Mouse (Mus musculus): ENCODE measurements around the gene Gm973. TPM values are rescaled to one million over a fixed set of nuclear protein-coding genes. Genes with fewer than 3 reads are reported as not detected.
"Not testable (repeated sequence)": the region's sequence is repeated elsewhere in the genome, so short reads cannot be mapped to it uniquely, and the experiment has no call there.

Gm973 gene
- total RNA-seq, 2 experiments from 2014 or later, result 0.29 to 0.79 TPM

DNA sequence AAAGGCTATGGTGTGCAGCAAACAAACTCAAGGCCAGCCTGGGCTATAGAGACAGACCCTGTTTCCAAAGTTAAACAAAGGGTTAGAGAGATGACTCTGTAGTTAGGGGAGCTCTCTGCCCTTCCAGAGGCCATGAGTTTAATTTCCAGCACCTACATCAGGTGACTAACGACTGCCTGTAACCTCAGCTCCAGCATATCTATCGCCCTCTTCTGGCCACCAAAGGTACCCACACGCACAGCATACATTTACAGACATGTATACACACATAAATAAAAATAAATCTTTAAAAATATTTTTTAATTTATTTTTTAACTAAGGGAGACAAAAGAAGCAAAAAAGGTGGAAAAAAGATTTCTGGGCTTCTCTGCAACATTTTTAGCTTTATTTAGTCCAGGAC is 94.9 kb downstream of the Gm973 start:
- intact Hi-C loops (cut with DNase I), result no loop called here

GRCm38 (mm10) chr1:59613795-59614194 is 97.7 kb downstream of the Gm973 start:
- DNase-seq, result peak; percentile 40 to 73
- intact Hi-C loops (cut with DNase I), result no loop called here

More for the DNA sequence above, 94.9 kb downstream of the Gm973 start:
- no peak for DNase-seq

DNA sequence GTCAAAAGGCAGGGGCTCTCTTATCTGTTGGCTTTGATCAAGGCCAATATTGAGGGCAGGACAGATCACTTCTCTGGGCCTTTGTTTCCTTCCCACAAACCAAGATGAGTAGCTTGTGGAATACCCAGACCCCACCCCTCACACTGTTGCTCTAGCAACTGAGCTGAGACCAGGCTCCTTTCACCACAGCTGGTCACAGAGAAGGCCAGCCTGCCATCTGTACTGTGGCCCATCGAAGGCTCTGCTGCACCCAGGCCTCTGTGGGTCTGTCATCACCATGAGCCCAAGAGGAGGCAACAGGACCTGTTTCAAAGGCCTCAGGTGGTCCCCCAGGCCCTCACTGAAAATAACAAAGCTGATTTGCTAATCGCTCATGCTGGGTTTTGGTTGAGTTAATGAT is 99.0 kb downstream of the Gm973 start:
- intact Hi-C loops (cut with DNase I), result no loop called here
- DNase-seq, result no peak

GRCm38 (mm10) chr1:59619201-59619600 is 103.1 kb downstream of the Gm973 start:
- intact Hi-C loops (cut with DNase I), result no loop called here
- DNase-seq, result no peak

- intact Hi-C loops (cut with DNase I), result loop anchor here (2.0 kb wide), 3 partner anchors 141 to 377 kb away; partner anchors contain the start of gene Fzd7
- peak; percentile 68 to 82 for DNase-seq
Measured at GRCm38 (mm10) chr1:59623325-59624017, 107.4 kb downstream of the Gm973 start.

DNA sequence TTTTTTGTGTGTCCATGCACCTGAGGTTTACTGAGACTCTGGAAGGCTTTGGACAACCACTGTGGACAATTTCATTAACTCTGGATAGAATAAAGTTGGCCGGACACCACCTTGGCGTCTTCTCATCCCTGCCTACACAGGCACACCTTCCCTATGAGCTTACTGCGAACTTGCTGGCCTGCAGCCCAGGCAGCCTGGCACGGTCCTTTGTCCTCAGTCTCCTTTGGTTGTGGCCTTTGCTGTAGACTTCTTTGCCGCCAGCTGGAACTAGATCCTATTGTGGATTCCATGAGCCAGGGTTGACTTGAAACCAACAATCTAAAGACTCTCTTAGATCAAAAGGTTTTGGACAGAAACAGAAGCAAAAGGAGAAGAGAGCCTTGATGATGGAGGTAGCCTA is 109.3 kb downstream of the Gm973 start:
- intact Hi-C loops (cut with DNase I), result no loop called here
- peak; percentile 49 to 54 for DNase-seq

DNA sequence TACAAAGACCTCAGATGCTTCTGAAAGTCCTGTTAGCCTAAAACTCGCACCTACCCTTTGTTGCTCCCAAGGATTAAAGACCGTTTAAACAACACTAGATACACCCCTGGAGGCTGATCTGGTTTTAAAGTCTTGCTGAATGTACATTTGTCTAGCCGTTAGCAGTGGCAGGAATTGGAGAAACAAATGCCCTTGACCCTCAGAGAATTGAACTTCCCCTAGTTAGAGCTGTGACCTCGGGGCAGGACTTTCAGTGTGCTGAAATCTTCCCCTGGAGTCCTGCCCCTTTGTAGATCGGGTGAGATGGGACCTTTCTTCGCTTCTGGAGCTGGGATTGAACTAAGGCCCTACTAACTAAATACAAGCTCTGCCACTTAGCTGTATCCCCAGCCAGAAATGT is 113.1 kb downstream of the Gm973 start:
- no peak for DNase-seq
- intact Hi-C loops (cut with DNase I), result no loop called here

- DNase-seq; intact Hi-C loops (cut with DNase I): not testable (repeated sequence)
Measured at GRCm38 (mm10) chr1:59630356-59630755, 114.3 kb downstream of the Gm973 start.

GRCm38 (mm10) chr1:59631986-59632659 is 116.1 kb downstream of the Gm973 start:
- intact Hi-C loops (cut with DNase I), result no loop called here
- DNase-seq, result no peak

- intact Hi-C loops (cut with DNase I), result no loop called here
- no peak for DNase-seq
Measured at GRCm38 (mm10) chr1:59633056-59633455, 117.0 kb downstream of the Gm973 start.

DNA sequence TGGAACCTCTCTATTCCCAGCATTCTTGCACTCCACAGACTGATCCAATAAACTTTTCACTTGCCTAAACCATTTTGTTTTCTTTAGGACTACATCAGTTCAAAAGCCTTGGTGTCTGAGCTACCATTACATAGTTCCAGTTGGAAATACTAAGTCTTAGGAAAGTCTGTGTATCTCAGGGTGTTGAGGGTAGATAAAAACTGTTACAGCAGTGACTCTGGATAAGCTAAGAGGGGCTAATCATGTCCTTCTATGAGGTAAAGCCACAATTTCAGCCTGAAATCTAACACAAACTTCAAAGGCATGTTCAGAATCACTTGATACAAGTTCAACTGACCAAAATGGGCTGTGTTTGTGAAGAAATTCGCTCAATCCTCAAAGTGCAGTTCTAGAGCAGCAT is 120.3 kb downstream of the Gm973 start:
- no peak for DNase-seq
- intact Hi-C loops (cut with DNase I), result no loop called here

- DNase-seq, result no peak
- intact Hi-C loops (cut with DNase I), result no loop called here
Measured at GRCm38 (mm10) chr1:59638371-59638770, 122.3 kb downstream of the Gm973 start.

DNA sequence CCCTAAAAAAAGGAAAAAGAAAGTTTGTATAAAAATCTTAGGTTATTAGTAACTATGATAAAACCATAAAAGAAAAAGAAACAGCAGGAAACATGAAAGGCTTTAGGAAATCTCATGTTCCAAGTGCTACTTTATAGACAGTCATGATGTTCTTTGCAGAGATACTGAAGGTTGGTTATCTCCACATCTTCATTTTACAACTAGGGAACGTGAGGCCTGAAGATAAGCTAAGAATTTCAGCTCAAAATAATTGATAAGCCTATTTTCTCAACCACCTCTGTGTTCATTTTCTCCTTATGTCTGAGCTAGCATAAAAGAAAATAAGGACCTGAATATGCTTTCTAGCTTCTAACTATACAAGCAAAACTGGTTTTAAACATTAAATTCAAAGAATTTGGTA is 126.4 kb downstream of the Gm973 start:
- intact Hi-C loops (cut with DNase I), result no loop called here
- DNase-seq, result no peak

DNA sequence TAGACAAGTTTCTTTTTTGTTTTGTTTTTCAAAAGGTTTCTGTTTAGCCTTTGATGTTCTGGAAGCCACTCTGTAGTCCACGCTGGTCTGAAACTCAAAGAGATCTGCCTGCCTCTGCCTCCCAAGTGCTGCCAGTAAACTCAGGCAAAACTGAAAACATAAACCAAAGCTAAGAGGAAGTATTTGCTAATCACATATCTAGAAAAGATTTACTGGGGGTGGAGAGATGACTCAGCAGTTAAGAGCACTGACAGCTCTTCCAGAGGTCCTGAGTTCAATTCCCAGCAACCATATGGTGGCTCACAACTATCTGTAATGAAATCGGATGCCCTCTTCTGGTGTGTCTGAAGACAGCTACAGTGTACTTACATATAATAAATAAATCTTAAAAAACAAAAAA is 130.4 kb downstream of the Gm973 start:
- DNase-seq; intact Hi-C loops (cut with DNase I): not testable (repeated sequence)

- intact Hi-C loops (cut with DNase I), result no loop called here
- no peak for DNase-seq
Measured at GRCm38 (mm10) chr1:59651201-59651819, 135.2 kb downstream of the Gm973 start.

DNA sequence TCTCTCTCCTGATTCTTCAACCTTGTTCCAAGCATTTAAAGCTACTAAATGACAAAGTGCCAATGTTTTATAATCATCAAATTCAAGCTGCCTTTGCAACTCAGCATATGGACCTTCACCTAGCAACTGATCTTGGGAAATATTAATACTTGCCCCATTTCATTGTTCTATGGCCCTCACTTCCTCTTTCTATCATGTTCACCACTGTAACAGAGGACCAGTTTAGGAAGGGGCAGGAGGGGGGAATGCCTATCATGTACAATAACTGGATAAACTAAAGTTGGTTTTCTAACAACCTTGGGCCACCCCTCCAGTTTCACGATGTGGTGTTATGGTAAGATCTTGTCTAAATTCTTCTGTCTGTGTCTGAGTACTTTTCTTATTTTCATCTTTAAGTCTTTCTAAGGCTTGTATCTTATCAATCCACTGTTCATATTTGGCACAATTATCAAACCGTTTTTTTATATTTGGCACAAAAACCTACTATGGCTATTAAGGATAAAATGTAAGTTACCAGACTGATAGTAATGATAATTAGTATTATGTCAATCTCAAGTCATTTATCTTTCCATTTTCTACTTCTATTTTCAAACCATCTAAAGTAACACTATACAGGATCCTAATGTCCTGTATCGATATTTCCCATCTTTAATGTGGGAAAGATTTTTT is 137.3 kb downstream of the Gm973 start:
- intact Hi-C loops (cut with DNase I), result no loop called here
- DNase-seq, result no peak

DNA sequence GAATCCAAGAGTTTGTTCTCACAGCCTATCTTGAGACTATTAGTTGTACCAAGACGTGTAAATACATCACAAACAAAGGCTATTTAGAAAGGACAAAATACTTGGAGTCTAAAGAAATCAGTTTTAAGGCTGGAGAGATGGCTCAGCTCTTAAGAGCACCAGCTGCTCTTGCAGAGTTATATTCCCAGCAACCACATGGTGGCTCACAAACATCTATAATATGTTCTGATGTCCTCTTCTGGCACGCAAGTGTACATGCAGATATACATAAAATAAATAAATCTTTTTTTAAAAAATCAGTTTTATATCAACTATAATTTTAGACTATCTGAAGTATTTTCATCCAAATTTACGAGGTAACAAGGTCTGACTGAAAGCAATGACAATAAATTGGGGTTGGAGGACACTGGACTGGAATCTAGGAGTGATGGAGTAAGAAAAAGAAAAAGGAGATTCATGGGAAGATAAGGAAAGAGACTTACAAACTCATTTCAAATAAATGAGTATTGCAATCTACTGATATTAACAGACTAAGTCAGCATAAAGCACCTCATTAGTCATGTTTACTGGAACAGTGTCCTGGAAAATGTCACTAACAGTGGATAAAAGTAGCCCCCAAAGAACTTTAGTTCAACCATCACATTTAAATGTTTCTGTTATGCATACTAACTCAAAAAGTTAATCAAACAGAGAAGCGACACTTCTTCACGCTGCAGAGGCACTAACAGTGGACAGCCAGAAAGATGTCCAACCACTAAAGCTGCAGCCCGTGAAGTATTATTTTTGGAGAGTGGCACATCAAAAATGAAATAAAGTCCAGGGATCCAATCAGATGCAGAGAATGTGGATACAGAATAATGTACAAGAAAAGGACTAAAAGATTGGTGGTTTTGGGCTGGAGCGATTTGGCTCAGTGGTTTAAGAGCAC is 140.4 kb downstream of the Gm973 start:
- intact Hi-C loops (cut with DNase I), result no loop called here
- DNase-seq, result no peak

DNA sequence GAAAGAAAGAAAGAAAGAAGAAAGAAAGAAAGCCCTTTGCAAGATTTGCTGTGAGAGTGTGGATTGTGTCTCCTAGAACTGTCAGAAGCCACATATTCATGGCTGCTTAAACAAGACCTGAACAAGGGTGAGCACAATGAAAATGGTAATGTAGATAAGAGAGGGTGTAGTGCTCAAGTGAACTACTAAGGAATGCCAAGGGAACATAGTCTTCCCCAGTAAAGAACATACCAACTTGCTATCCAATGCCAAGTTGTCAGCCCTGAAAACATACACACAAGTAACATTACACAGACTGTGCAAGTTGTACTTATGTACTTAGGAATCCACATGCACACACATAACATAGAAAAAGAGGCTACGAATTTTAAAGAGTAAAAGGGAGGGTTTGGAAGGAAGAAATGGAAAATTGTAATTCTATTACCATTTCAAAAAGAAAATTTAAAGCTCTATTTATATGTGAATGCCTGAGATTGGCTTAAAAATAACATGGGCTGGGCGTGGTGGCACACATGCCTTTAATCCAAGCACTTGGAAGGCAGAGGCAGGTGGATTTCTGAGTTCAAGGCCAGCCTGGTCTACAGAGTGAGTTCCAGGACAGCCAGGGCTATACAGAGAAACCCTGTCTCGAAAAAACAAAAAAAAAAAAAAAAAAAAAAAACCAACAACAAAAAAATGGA is 147.5 kb downstream of the Gm973 start:
- intact Hi-C loops (cut with DNase I), result no loop called here
- DNase-seq, result no peak

DNA sequence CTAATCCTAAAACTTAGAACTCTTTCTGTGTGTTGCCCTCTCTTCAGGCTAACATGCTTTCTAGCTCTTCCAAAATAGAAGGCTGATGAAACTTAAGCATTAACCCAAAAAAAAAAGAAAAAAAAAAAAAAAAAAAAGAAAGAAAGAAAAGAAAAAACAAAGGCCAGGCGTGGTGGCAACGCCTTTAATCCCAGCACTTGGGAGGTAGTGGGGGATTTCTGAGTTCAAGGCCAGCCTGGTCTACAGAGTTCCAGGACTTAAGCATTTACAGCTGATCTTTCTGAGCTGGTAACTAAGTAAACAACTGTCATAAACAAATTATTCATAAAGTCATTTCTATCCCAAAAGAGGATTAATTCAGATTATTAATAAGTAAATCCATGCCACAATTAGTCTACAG is 152.8 kb downstream of the Gm973 start:
- DNase-seq, result no peak
- intact Hi-C loops (cut with DNase I), result no loop called here

All from heart, postnatal 14 days (tissue).